Mouse (Mus musculus): ENCODE data around the gene Zfp148. TPM values are rescaled to one million over a fixed set of nuclear protein-coding genes. Genes with fewer than 3 reads are reported as not detected.
A peak's percentile ranks its signal among the peaks of the same experiment; 100 is the strongest.
"Not testable (repeated sequence)": the region's sequence is repeated elsewhere in the genome, so short reads cannot be mapped to it uniquely, and the experiment has no call there.

The Zfp148 gene
- polyA plus RNA-seq, 1 experiment from 2014 or later: 47.3 TPM

DNA sequence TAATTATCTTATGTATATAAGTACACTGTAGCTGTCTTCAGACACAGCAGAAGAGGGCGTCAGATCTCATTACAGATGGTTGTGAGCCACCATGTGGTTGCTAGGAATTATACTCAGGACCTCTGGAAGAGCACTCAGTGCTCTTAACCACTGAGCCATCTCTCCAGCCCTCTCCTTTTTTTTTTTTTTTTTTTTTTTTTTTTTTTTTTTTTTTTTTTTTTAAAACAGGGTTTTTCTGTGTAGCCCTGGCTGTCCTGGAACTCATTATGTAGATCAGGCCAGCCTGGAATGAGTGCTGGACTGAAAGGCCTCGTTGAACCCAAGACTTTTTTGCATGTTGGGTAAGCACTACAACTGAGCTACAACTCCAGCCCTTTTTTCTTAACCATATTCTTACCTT is 3.4 kb downstream of the Zfp148 start:
- not testable (repeated sequence) for ATAC-seq (replicated peaks; ENCODE audit: low FRiP score, low TSS enrichment, low read depth); H3K9me3 ChIP-seq (ENCODE audit: control insufficient read depth, low read length); H3K36me3 ChIP-seq (ENCODE audit: control insufficient read depth, insufficient read depth, low read length); H3K9ac ChIP-seq (ENCODE audit: low read length); H3K27me3 ChIP-seq (replicated peaks; ENCODE audit: control insufficient read depth, insufficient read depth, low read length); H3K4me2 ChIP-seq (ENCODE audit: low read length); H3K4me1 ChIP-seq (replicated peaks; ENCODE audit: control insufficient read depth, insufficient read depth, low read length); H3K4me3 ChIP-seq (ENCODE audit: low read depth, low read length); H3K27ac ChIP-seq (ENCODE audit: low read depth); DNase-seq (ENCODE audit: low spot score)
- WGBS: 82% methylated on average over 2 of the region's 2 CpGs

DNA sequence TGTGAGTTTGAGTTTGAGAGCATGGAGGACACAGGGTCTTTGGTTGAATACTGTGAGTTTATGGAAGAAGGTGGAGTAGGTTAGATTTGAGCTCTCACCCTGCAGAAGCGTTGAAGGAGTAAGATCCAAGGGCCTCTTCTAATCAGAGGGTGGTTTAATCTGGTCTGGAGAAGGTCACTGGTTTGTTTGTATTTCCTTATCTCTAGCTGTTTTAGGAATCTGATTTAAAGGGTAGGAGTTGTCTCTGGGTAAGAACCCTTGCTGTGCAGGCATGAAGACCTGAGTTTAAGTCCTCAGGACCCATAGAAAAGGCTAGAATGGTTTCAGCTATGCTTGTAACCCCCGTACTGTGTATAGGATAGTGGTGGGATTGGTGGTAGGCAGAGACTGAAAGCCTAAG is 6.4 kb downstream of the Zfp148 start:
- Histone ChIP-seq H3K4me1 (replicated peaks; ENCODE audit: control insufficient read depth, insufficient read depth, low read length) (peaks cover 4% of the 10 kb centered on the region; the same call in 1 of the 2 replicates), H3K9ac (ENCODE audit: low read length) (no peak overlapping the region), H3K9me3 (ENCODE audit: control insufficient read depth, low read length) (no peaks in the 10 kb centered on the region), H3K27ac (ENCODE audit: low read depth) (no peak overlapping the region), H3K27me3 (replicated peaks; ENCODE audit: control insufficient read depth, insufficient read depth, low read length) (no peaks in the 10 kb centered on the region), H3K4me3 (ENCODE audit: low read depth, low read length) (no peak overlapping the region), H3K36me3 (ENCODE audit: control insufficient read depth, insufficient read depth, low read length) (no peaks in the 10 kb centered on the region), H3K4me2 (ENCODE audit: low read length) (no peak overlapping the region)
- ATAC-seq (replicated peaks; ENCODE audit: low FRiP score, low TSS enrichment, low read depth): no peak
- DNase-seq (ENCODE audit: low spot score): no peak
- WGBS: 46% methylated on average over 2 of the region's 2 CpGs

DNA sequence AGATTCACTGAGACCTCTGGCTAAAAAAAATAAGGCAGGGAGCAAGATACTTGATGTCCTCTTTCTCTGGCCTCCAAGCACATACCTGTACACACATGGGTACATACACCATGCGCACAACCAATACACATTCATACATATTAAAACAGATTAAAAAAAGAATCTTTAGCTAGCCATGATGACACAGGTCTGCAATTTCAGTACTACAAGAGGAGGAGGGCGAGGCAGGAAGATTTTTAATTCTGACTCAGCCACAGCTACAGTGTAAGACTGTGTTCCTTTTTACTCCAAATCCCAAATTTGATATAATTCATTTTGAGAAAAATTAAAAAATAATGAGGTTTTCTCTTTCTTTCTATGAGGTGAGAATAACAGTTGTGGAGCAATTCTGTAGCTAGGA is 6.8 kb downstream of the Zfp148 start:
- Histone ChIP-seq H3K4me1 (replicated peaks; ENCODE audit: control insufficient read depth, insufficient read depth, low read length) (peaks cover 3% of the 10 kb centered on the region; the same call in 1 of the 2 replicates), H3K9ac (ENCODE audit: low read length) (no peak overlapping the region), H3K9me3 (ENCODE audit: control insufficient read depth, low read length) (no peaks in the 10 kb centered on the region), H3K27ac (ENCODE audit: low read depth) (no peak overlapping the region), H3K36me3 (ENCODE audit: control insufficient read depth, insufficient read depth, low read length) (no peaks in the 10 kb centered on the region), H3K27me3 (replicated peaks; ENCODE audit: control insufficient read depth, insufficient read depth, low read length) (no peaks in the 10 kb centered on the region), H3K4me2 (ENCODE audit: low read length) (no peak overlapping the region), H3K4me3 (ENCODE audit: low read depth, low read length) (no peak overlapping the region)
- 95% methylated on average over 2 of the region's 2 CpGs for WGBS
- ATAC-seq (replicated peaks; ENCODE audit: low FRiP score, low TSS enrichment, low read depth) (no peak), DNase-seq (ENCODE audit: low spot score) (no peak)

DNA sequence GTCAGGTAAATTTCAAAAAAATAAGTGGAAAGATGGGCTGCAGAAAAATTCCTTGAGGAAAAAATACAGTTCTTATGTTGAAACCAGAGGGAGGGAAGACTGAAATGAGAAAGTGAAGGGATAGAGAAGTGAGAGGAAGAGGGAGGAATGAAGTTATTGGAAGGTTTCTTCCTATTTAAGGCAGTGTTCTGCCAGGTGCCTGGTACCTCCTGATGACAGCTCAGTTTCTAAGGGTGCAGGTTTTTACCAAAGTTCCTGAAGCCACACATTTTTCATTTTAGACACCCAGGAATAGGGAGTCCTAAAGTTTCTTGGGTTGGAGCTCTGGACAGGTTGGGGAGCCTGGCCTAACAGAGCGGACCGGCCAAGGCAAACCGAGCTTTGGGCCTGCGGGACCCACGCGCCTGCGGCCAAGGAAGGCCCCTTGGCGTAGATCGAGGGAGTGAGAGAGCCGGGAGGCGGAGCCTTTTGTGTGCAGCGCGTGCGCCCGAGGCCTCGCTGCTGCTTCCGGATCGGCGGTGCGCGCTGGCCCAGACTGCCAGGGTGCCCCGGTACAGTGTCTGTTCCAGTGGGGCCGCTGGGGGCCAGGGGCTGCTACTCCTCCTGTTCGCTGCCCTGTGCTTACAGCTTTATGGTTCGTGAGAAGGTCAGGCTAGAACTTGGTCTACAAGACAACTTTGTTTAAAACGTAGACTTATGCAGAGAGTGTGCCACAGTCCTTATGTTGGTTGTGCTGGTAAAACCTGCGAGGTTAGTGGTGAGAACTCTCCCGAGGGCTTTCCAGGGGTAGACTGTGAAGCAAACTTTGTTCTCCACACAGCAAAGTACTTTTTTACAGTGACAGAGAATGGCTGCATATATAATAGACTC is 19.5 kb downstream of the Zfp148 start:
- whole genome bisulfite sequencing: under 1% methylated on average over 28 of the region's 28 CpGs
- peak; percentile 80 for ATAC-seq (replicated peaks; ENCODE audit: low FRiP score, low TSS enrichment, low read depth)
- H3K4me1 ChIP-seq (replicated peaks; ENCODE audit: control insufficient read depth, insufficient read depth, low read length): peaks cover 28% of the 10 kb centered on the region

DNA sequence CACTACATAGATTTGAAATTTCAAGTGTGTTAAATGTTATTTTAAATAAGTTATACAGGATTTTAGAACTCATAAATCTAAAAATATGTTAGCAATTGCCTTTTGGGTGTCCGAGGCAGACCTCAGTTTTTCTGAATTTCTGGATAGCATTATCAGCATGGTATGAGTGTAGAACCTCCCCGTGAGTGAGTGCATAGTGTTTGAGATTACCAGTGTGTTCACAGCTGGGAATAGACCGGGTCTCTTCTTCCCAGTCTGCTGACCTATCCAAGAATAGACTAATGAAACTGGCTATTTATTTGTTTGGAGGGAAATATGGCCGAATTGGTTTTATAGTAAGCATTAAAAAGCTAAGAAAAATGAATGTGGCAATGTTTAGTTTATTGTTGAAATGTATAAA is 20.3 kb downstream of the Zfp148 start:
- no peak for DNase-seq (ENCODE audit: low spot score)
- H3K36me3 ChIP-seq (ENCODE audit: control insufficient read depth, insufficient read depth, low read length): no peaks in the 10 kb centered on the region
- H3K9me3 ChIP-seq (ENCODE audit: control insufficient read depth, low read length): no peaks in the 10 kb centered on the region
- H3K4me2 ChIP-seq (ENCODE audit: low read length): peak overlapping the region; percentile 64
- no peak overlapping the region for H3K4me3 ChIP-seq (ENCODE audit: low read depth, low read length)
- H3K9ac ChIP-seq (ENCODE audit: low read length): no peak overlapping the region
- no peak for ATAC-seq (replicated peaks; ENCODE audit: low FRiP score, low TSS enrichment, low read depth)
- no peaks in the 10 kb centered on the region for H3K27me3 ChIP-seq (replicated peaks; ENCODE audit: control insufficient read depth, insufficient read depth, low read length)
- no peak overlapping the region for H3K27ac ChIP-seq (ENCODE audit: low read depth)
- WGBS: 54% methylated on average over 4 of the region's 4 CpGs
- peaks cover 28% of the 10 kb centered on the region for H3K4me1 ChIP-seq (replicated peaks; ENCODE audit: control insufficient read depth, insufficient read depth, low read length)

More for the DNA sequence above, 19.5 kb downstream of the Zfp148 start:
- Histone ChIP-seq H3K27ac (ENCODE audit: low read depth) (peak overlapping the region; percentile 64), H3K36me3 (ENCODE audit: control insufficient read depth, insufficient read depth, low read length) (no peaks in the 10 kb centered on the region), H3K9ac (ENCODE audit: low read length) (peak overlapping the region; percentile 45), H3K27me3 (replicated peaks; ENCODE audit: control insufficient read depth, insufficient read depth, low read length) (no peaks in the 10 kb centered on the region), H3K9me3 (ENCODE audit: control insufficient read depth, low read length) (no peaks in the 10 kb centered on the region), H3K4me2 (ENCODE audit: low read length) (peak overlapping the region; percentile 64), H3K4me3 (ENCODE audit: low read depth, low read length) (peak overlapping the region; percentile 42)
- DNase-seq (ENCODE audit: low spot score): peak; percentile 81

DNA sequence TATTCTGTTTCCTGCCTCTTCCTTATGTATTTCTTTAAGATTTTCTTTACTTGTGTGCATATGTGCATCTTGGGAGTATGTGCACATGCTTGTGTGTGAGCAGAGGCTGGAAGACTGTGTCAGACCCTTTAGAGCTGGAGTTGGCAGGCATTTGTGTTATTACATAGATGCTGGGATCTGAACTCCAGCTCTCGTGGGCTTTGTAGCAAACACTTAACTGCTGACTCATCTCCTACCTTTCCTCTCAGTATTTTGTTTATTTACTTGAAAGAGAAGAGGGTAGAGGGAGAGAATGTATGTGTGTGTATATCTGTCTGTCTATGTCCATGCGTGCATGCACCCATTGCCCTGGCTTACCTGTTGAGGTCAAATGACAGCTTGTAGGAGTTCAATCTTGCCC is 22.6 kb downstream of the Zfp148 start:
- no peak for ATAC-seq (replicated peaks; ENCODE audit: low FRiP score, low TSS enrichment, low read depth)
- no peak for DNase-seq (ENCODE audit: low spot score)
- no peak overlapping the region for H3K27ac ChIP-seq (ENCODE audit: low read depth)
- H3K4me2 ChIP-seq (ENCODE audit: low read length): no peak overlapping the region
- no peaks in the 10 kb centered on the region for H3K27me3 ChIP-seq (replicated peaks; ENCODE audit: control insufficient read depth, insufficient read depth, low read length)
- H3K4me3 ChIP-seq (ENCODE audit: low read depth, low read length): no peak overlapping the region
- peaks cover 28% of the 10 kb centered on the region for H3K4me1 ChIP-seq (replicated peaks; ENCODE audit: control insufficient read depth, insufficient read depth, low read length)
- 48% methylated on average over 2 of the region's 2 CpGs for WGBS
- H3K36me3 ChIP-seq (ENCODE audit: control insufficient read depth, insufficient read depth, low read length): no peaks in the 10 kb centered on the region
- H3K9me3 ChIP-seq (ENCODE audit: control insufficient read depth, low read length): no peaks in the 10 kb centered on the region
- H3K9ac ChIP-seq (ENCODE audit: low read length): no peak overlapping the region

DNA sequence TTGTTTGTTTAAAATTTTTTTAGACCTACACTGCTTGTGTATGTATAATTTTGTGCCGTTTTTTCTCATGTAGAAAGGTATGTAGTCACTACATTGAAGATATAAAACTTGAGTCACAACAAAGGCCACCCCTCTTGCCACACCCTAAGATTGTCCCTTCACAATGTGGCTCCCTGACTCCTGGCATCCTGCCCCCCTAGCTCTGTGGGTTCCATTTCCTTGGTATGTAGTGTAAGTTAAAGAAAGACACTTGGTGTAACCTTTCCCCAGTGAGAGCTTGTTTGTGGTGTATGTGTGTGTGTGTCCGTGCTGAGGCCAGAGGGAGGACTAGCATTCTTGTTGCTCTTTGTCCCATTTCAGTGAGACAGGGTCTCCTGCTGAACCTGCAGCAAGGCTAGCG is 23.4 kb downstream of the Zfp148 start:
- no peaks in the 10 kb centered on the region for H3K9me3 ChIP-seq (ENCODE audit: control insufficient read depth, low read length)
- 92% methylated on average over 3 of the region's 3 CpGs for WGBS
- peaks cover 32% of the 10 kb centered on the region for H3K4me1 ChIP-seq (replicated peaks; ENCODE audit: control insufficient read depth, insufficient read depth, low read length)
- no peak overlapping the region for H3K4me2 ChIP-seq (ENCODE audit: low read length)
- no peak overlapping the region for H3K9ac ChIP-seq (ENCODE audit: low read length)
- no peak overlapping the region for H3K27ac ChIP-seq (ENCODE audit: low read depth)
- ATAC-seq (replicated peaks; ENCODE audit: low FRiP score, low TSS enrichment, low read depth): no peak
- H3K36me3 ChIP-seq (ENCODE audit: control insufficient read depth, insufficient read depth, low read length): no peaks in the 10 kb centered on the region
- no peaks in the 10 kb centered on the region for H3K27me3 ChIP-seq (replicated peaks; ENCODE audit: control insufficient read depth, insufficient read depth, low read length)
- no peak for DNase-seq (ENCODE audit: low spot score)
- H3K4me3 ChIP-seq (ENCODE audit: low read depth, low read length): no peak overlapping the region

DNA sequence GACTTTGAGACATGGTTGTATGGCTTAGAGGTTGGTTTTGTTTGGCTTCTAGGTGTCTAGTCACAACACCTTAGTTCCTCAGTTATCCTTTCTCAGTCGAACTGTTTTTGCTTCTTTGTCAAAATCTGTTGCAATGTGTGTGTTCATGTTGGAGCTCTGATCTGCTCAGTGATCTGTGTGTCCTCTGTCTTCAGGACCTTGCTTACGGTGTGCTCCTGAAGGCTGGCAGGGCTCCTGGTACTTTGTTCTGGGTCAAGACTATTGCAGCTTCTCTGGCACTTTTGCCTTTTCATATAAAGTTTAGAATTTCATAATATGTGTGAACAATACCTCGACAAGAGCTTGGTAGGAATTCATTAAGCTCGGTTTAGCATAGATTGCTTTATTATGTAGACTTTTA is 24.9 kb downstream of the Zfp148 start:
- H3K36me3 ChIP-seq (ENCODE audit: control insufficient read depth, insufficient read depth, low read length): no peaks in the 10 kb centered on the region
- no peaks in the 10 kb centered on the region for H3K27me3 ChIP-seq (replicated peaks; ENCODE audit: control insufficient read depth, insufficient read depth, low read length)
- peaks cover 18% of the 10 kb centered on the region for H3K4me1 ChIP-seq (replicated peaks; ENCODE audit: control insufficient read depth, insufficient read depth, low read length)
- no peaks in the 10 kb centered on the region for H3K9me3 ChIP-seq (ENCODE audit: control insufficient read depth, low read length)
- no peak overlapping the region for H3K27ac ChIP-seq (ENCODE audit: low read depth)
- H3K4me2 ChIP-seq (ENCODE audit: low read length): no peak overlapping the region
- no peak for ATAC-seq (replicated peaks; ENCODE audit: low FRiP score, low TSS enrichment, low read depth)
- 90% methylated on average over 4 of the region's 4 CpGs for WGBS
- DNase-seq (ENCODE audit: low spot score): no peak
- no peak overlapping the region for H3K4me3 ChIP-seq (ENCODE audit: low read depth, low read length)
- H3K9ac ChIP-seq (ENCODE audit: low read length): no peak overlapping the region

DNA sequence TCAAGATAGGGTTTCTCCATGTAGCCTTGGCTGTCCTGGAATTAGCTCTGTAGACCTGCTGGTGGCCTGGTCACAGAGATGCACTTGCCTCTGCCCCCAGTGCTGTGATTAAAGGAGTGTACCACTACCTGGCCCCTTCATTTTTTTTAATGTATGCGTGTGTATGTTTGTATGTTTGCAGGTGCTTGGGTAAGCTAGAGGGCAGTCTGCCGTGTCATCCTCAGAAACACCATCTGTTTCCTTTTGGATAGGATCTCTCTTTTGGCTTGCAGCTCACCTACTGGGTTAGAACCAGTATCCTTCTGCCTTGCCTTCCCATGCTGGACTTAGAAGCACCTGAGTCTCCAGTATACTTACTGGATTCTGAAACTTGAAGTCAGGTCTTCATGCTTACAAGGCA is 29.5 kb downstream of the Zfp148 start:
- Histone ChIP-seq H3K9ac (ENCODE audit: low read length) (no peak overlapping the region), H3K27me3 (replicated peaks; ENCODE audit: control insufficient read depth, insufficient read depth, low read length) (no peaks in the 10 kb centered on the region), H3K4me2 (ENCODE audit: low read length) (no peak overlapping the region), H3K9me3 (ENCODE audit: control insufficient read depth, low read length) (no peaks in the 10 kb centered on the region), H3K4me1 (replicated peaks; ENCODE audit: control insufficient read depth, insufficient read depth, low read length) (peaks cover 8% of the 10 kb centered on the region), H3K4me3 (ENCODE audit: low read depth, low read length) (no peak overlapping the region), H3K36me3 (ENCODE audit: control insufficient read depth, insufficient read depth, low read length) (no peaks in the 10 kb centered on the region), H3K27ac (ENCODE audit: low read depth) (no peak overlapping the region)
- ATAC-seq (replicated peaks; ENCODE audit: low FRiP score, low TSS enrichment, low read depth) (no peak), DNase-seq (ENCODE audit: low spot score) (peak; percentile 21)
- WGBS: 93% methylated on average over 2 of the region's 2 CpGs
